Mouse (Mus musculus) heart, embryonic 14.5 days (tissue): ENCODE measurements around the gene Mbtps1. TPM values are rescaled to one million over a fixed set of nuclear protein-coding genes. Genes with fewer than 3 reads are reported as not detected.

Experiments
- ATAC-seq: fragments of 200-750 bp; cut with Nextera tagmentation; 2 replicates; pipeline ENCODE4 v1.8.0; 2017; ENCODE audit warnings: low read depth, moderate TSS enrichment; ENCODE audit not compliant: insufficient number of reproducible peaks, insufficient read depth, low FRiP score
- H3K27ac ChIP-seq, 2 experiments: fragments of 200-500 bp in 1 of 2; fragments of 300-500 bp in 1 of 2; sonication (generic) in 1 of 2; replicated peaks in 1 of 2; 2 replicates each; pipeline ENCODE4 v1.5.1; 2012 to 2014; ENCODE audit warnings: low read depth in 2 of 2, low read length in 2 of 2, control low read depth in 1 of 2, mild to moderate bottlenecking in 1 of 2, mixed read lengths in 1 of 2; ENCODE audit not compliant: control insufficient read depth in 1 of 2, insufficient read depth in 1 of 2
- H3K27me3 ChIP-seq: fragments of 300-500 bp; sonication (generic); 2 replicates; pipeline ENCODE4 v1.6.1; 2014; ENCODE audit warnings: mild to moderate bottlenecking, low read length, control low read depth; ENCODE audit not compliant: control insufficient read depth, insufficient read depth
- H3K36me3 ChIP-seq: fragments of 300-500 bp; sonication (generic); 2 replicates; pipeline ENCODE4 v1.6.1; 2014; ENCODE audit warnings: mild to moderate bottlenecking, control low read depth, low read length, mixed read lengths; ENCODE audit not compliant: control insufficient read depth, insufficient read depth
- H3K4me1 ChIP-seq, 2 experiments: fragments of 200-500 bp in 1 of 2; fragments of 300-500 bp in 1 of 2; sonication (generic) in 1 of 2; 2 replicates each; pipeline ENCODE4 v1.6.1; 2012 to 2014; ENCODE audit warnings: low read length in 2 of 2, control low read depth in 1 of 2, mixed read lengths in 1 of 2; ENCODE audit not compliant: control insufficient read depth in 2 of 2, insufficient read depth in 2 of 2
- H3K4me2 ChIP-seq: fragments of 300-500 bp; sonication (generic); 2 replicates; pipeline ENCODE4 v1.6.1; 2014; ENCODE audit warnings: mild to moderate bottlenecking, low read length
- H3K4me3 ChIP-seq, 2 experiments: fragments of 200-500 bp in 1 of 2; fragments of 300-500 bp in 1 of 2; sonication (generic) in 1 of 2; 2 replicates each; pipeline ENCODE4 v1.5.1; 2012 to 2014; ENCODE audit warnings: low read length in 2 of 2, mild to moderate bottlenecking in 2 of 2, control low read depth in 1 of 2, low read depth in 1 of 2, moderate library complexity in 1 of 2; ENCODE audit not compliant: control insufficient read depth in 1 of 2, insufficient read depth in 1 of 2
- H3K9ac ChIP-seq: fragments of 300-500 bp; sonication (generic); 2 replicates; pipeline ENCODE4 v1.6.1; 2014; ENCODE audit warnings: mild to moderate bottlenecking, low read length
- H3K9me3 ChIP-seq: fragments of 300-500 bp; sonication (generic); 2 replicates; pipeline ENCODE4 v1.6.1; 2016; ENCODE audit warnings: low read length, control low read depth; ENCODE audit not compliant: control insufficient read depth
- WGBS: fragments of 180-500 bp; shearing (Covaris S2); extraction: QIAGEN DNeasy Blood & Tissue Kit; methylation state at CpG from one replicate; pipeline ENCODE4 v1.1.7; 2014; 5-methylcytosine and 5-hydroxymethylcytosine counted together
- polyA plus RNA-seq: library from polyadenylated mRNA; unstranded; fragments of >200 nt; fragmentation: Nextera tagmentation; extraction: Ambion mirVana; gene quantifications from 2 replicates; pipeline ENCODE4 v1.2.1, GENCODE M21; 2014

Mbtps1 gene
- polyA plus RNA-seq, 1 experiment from 2014 or later: 62.5 TPM

DNA sequence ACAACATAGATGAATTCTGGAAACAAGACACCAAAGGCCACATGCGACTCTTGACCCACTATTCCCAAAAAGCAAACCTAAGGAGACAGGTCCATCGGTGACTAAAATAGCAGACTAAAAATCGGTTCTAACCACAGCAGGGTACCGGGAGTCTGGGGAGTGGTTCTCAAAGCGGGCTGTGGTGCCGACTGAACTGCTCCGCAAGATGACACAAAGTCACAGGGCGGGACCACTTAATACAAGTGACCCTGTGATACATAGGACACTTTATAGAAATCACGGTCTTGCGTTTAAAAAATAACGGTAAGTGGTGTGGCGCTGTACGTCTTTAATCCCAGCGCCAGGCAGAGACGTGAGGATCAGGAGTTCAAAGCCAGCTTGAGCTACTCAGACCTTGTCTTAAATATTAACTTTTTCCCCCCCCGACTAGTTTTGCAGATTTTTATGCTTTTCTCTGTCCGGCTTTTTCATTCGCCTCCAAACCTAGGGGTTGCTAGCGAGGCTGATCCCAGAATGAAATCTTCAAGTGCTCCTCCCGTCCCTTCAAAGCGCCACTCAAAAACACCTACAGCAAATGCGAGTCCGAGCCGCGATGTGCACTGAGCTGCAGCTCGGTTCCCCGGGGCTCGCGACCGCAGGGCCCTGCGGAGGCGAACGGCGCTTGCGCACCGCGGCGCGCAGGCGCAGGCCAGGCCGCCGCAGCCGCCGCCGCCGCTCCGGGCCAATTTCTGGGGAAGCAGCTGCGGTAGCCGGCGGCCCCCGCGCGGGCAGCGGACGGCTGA is 523 bp downstream of the Mbtps1 start:
- Histone ChIP-seq H3K4me3 (peak overlapping the region; percentile 80 to 94), H3K4me2 (peak overlapping the region; percentile 79)
- WGBS: under 1% methylated on average over 53 of the region's 55 CpGs

DNA sequence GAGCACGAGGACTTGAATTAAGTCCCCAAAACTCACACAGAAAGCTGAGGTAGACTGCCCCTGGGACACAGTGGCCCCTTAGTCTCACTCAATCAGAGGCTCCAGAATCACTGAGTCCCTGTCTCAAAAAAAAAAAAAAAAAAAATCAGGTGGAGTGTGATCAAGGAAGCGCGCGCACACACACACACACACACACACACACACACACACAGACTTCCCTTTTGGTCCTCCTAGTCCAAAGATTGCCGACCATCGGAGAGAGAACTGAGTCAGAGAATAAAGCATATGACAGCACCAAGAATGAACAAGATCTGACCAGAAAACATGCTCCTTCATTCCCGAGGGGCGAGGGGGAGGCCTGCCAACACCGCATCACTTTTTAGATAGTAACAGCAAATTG is 1.4 kb downstream of the Mbtps1 start:
- Histone ChIP-seq H3K36me3 (peaks cover 12% of the 10 kb centered on the region), H3K9me3 (no peaks in the 10 kb centered on the region), H3K4me2 (peak overlapping the region; percentile 79), H3K27me3 (no peaks in the 10 kb centered on the region), H3K4me3 (peak overlapping the region; percentile 12 to 80; a peak in 2 of 4 replicates), H3K9ac (peak overlapping the region; percentile 92), H3K4me1 (peaks cover 7 to 23% of the 10 kb centered on the region in 2 experiments), H3K27ac (no peak overlapping the region)
- ATAC-seq: no peak
- WGBS: 71% methylated on average over 9 of the region's 9 CpGs

More for the DNA sequence above, 523 bp downstream of the Mbtps1 start:
- peak overlapping the region; percentile 70 to 80 for H3K27ac ChIP-seq
- H3K4me1 ChIP-seq: peaks cover 7 to 20% of the 10 kb centered on the region in 2 experiments
- peak; percentile 85 for ATAC-seq
- peak overlapping the region; percentile 92 for H3K9ac ChIP-seq
- H3K36me3 ChIP-seq: peaks cover 21% of the 10 kb centered on the region
- no peaks in the 10 kb centered on the region for H3K27me3 ChIP-seq
- H3K9me3 ChIP-seq: no peaks in the 10 kb centered on the region

DNA sequence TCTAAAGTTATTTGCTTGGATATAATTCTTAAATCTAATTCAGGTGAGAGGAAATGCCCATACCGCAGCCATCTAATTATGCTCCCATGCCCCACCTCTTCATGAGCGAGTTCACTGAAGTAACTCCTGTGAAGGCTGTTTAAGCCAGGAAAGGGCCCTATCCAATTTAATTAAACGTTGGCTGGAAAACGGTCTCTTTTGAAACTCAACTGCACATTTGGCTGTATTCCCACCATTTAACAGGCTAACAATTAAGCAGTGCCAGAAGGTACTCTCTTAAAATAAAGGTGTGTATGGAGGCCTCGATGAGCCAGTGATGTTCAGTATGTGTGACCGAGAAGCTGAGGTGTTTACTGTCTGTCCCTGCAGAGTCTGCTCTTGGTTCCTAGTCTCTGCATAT is 2.7 kb downstream of the Mbtps1 start:
- 0 out of 2 replicates have a peak, but pooled peaks cover 6% of the 10 kb centered on the region for H3K36me3 ChIP-seq
- no peaks in the 10 kb centered on the region for H3K9me3 ChIP-seq
- peaks cover 9 to 23% of the 10 kb centered on the region in 2 experiments for H3K4me1 ChIP-seq
- no peak for ATAC-seq
- no peak overlapping the region for H3K4me3 ChIP-seq
- WGBS: 86% methylated on average over 6 of the region's 6 CpGs
- no peak overlapping the region; the same call in 1 of the 2 replicates for H3K9ac ChIP-seq
- no peaks in the 10 kb centered on the region for H3K27me3 ChIP-seq
- no peak overlapping the region for H3K27ac ChIP-seq
- no peak overlapping the region for H3K4me2 ChIP-seq

DNA sequence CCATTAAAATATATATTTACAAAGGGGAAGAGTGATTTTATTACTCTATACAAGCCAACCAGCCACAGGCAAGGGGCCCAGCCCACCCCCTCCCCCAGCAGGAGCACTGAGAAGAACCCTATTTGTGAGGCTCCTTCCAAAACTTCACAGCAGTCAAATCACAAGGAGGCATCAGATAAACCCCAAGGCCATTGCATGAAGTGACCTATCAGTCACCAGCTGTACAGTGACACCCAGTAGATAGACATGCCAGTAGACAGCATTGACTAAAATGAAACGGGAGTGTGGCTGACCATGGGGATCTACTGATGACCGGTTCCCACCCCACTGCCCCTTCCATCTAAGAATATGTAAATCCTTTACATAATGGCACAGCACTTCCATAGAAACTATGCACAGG is 5.6 kb downstream of the Mbtps1 start:
- ATAC-seq: no peak
- Histone ChIP-seq H3K27ac (no peak overlapping the region), H3K4me2 (no peak overlapping the region), H3K27me3 (no peaks in the 10 kb centered on the region), H3K9ac (no peak overlapping the region), H3K4me1 (peaks cover 6 to 23% of the 10 kb centered on the region in 2 experiments; a peak in 3 of 4 replicates), H3K9me3 (no peaks in the 10 kb centered on the region), H3K36me3 (no peaks in the 10 kb centered on the region), H3K4me3 (no peak overlapping the region)
- 48% methylated on average over 2 of the region's 2 CpGs for WGBS

DNA sequence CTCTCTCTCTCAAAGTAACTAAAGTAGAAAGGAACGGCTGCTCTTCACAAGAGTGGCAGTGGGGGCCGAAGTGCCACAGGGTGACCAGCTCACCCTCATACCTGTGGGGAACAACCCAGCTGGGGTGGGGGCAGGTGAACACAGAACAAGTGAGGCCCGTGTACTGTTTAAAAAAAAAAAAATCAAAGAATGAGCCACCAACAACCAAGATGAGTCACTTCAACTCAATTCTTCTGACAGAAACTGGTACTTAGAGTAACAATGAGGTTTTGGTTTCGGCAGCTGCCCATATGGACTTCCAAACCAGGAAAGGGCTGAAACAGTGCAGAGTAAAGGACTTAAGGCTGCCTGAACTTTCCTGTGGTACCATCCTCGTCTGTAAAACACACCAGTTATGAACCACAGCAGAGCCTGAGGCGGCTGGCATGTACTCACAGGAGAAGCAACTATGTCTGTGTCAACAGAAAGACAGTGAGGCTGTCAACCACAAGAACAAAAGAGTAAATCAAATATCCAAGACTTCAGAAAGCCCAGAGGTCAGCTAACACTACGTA is 9.9 kb downstream of the Mbtps1 start:
- no peak overlapping the region for H3K27ac ChIP-seq
- no peaks in the 10 kb centered on the region for H3K27me3 ChIP-seq
- WGBS: 73% methylated on average over 7 of the region's 7 CpGs
- peaks cover 38% of the 10 kb centered on the region for H3K36me3 ChIP-seq
- H3K4me3 ChIP-seq: no peak overlapping the region
- peaks cover 2 to 7% of the 10 kb centered on the region in 2 experiments; a peak in 3 of 4 replicates for H3K4me1 ChIP-seq
- H3K4me2 ChIP-seq: no peak overlapping the region
- no peaks in the 10 kb centered on the region for H3K9me3 ChIP-seq
- H3K9ac ChIP-seq: no peak overlapping the region
- ATAC-seq: no peak

DNA sequence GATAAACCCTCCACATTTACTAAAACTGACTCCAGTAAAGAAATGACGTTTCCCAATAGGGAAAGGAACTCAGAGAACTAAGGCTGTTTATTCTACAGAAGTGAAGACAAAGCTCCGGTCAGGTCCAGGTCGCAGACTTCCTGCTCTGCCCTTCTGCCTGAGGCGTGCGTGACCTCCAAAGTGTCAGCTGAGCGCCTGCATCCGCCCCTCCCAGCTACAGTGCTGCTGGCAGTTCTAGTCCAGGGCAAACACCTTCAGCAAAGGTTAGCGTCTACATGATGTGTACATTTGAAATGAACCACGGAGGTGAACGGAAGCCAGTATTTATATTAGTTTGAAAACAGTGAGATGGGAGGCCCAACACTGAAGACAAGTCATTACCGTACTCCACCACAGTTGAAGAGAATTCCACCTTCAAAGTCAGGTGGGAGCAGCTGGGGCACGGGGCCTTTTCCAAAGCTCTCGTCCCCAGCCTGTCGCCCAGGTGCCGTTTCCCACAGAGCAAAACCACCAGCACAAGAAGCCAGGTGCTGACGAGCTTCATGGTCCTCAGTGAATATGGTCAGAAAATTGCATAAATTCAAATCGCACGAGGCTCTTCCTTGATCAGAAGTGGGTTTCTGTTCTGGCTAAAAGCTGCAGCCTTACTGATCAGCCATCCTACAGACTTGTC is 11.4 kb downstream of the Mbtps1 start:
- no peak overlapping the region for H3K4me2 ChIP-seq

DNA sequence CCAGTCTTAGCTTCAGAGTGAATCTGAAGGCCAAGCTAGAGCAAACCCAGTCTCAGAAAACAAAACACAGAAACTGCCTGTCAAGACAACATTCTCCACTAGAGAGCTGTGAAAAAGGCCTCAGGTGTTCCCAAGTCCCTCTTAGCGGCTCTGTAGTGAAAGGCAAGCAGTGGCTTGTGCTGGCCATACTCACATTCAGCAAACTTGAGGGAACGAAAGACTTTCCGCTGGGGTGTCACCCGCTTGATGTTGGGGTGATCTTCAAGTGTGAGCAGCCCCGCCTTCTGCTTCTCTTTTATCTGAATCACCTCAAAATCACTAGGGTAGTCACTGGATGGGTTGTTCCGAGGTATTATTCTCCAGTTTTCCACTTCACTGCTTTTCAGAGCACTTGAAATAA is 12.7 kb downstream of the Mbtps1 start:
- ATAC-seq: no peak
- Histone ChIP-seq H3K9ac (no peak overlapping the region), H3K27ac (no peak overlapping the region), H3K9me3 (no peaks in the 10 kb centered on the region), H3K4me2 (no peak overlapping the region), H3K36me3 (peaks cover 66% of the 10 kb centered on the region), H3K4me3 (no peak overlapping the region), H3K27me3 (no peaks in the 10 kb centered on the region), H3K4me1 (no peaks in the 10 kb centered on the region)
- WGBS: 94% methylated on average over 6 of the region's 6 CpGs

More for the DNA sequence above, 11.4 kb downstream of the Mbtps1 start:
- no peak for ATAC-seq
- Histone ChIP-seq H3K36me3 (peaks cover 52% of the 10 kb centered on the region), H3K4me1 (peaks cover 0 to 2% of the 10 kb centered on the region in 2 experiments; a peak in 1 of 4 replicates), H3K9ac (no peak overlapping the region), H3K4me3 (no peak overlapping the region), H3K27ac (no peak overlapping the region), H3K27me3 (no peaks in the 10 kb centered on the region), H3K9me3 (no peaks in the 10 kb centered on the region)
- 76% methylated on average over 18 of the region's 18 CpGs for WGBS
